8 mouse cellular contexts compared by ENCODE assay signal in genomic region chr15:37042559-37042958, GRCm38 (mm10). TPM values are rescaled to one million over a fixed set of nuclear protein-coding genes. Genes with fewer than 3 reads are reported as not detected.
DNase-seq lines count a peak whose midpoint lies in the region; ATAC-seq and TF ChIP-seq lines count a peak whose summit lies in the region.

No protein-coding gene starts in this region.

- no peak overlapping the region for H3K4me3 ChIP-seq in thymus, adult 2 months (ENCODE audit: control insufficient read depth, insufficient read depth, low read length)

- H3K27me3 ChIP-seq in thymus, adult 2 months (ENCODE audit: control insufficient read depth, insufficient read depth, low read length) = no peaks in the 10 kb centered on the region

- no peak for TF ChIP-seq CTCF in thymus, adult 2 months (IDR thresholded peaks at IDR 0.05; ENCODE audit: borderline replicate concordance, control insufficient read depth, extremely low read depth, insufficient read depth, low read length, poor library complexity)

- peak; percentile 83 for ATAC-seq in frontal cortex, adult (ENCODE audit: low TSS enrichment)

- peak; percentile 77 to 78 for DNase-seq in layer of hippocampus, adult 18-20 months (ENCODE audit: low spot score in 2 of 2)
- no peak for DNase-seq in layer of hippocampus, adult 9-10 months (ENCODE audit: low spot score)
- peak; percentile 85 for DNase-seq in layer of hippocampus, adult 9-11 months
- DNase-seq in right cerebral cortex, adult 2 months (ENCODE audit: low spot score in 2 of 2) = peak; percentile 75 to 80
- DNase-seq in testis, postnatal 14 days (ENCODE audit: low spot score) = no peak
- DNase-seq in thymus, adult 2 months = no peak
- DNase-seq in spleen, adult 12 weeks (ENCODE audit: low spot score) = no peak

- no peaks in the 10 kb centered on the region for H3K36me3 ChIP-seq in thymus, adult 2 months (ENCODE audit: control insufficient read depth, insufficient read depth, low read length)

- peaks cover 6% of the 10 kb centered on the region; the same call in 1 of the 2 replicates for H3K4me1 ChIP-seq in thymus, adult 2 months (replicated peaks; ENCODE audit: control insufficient read depth, insufficient read depth, low read length)

- no peak for TF ChIP-seq POLR2A in thymus, adult 2 months (IDR thresholded peaks at IDR 0.05; ENCODE audit: control insufficient read depth, extremely low read depth, insufficient read depth, low read length, poor library complexity)

- H3K27ac ChIP-seq in thymus, adult 2 months (ENCODE audit: control insufficient read depth, insufficient read depth, low read length) = no peak overlapping the region

- 75% methylated on average over 5 of the region's 5 CpGs for WGBS in thymus, adult 2 months

RNA-seq across cellular contexts. Expression of gene Zfp706, which starts 35.0 kb away (rescaled TPM):
- total RNA-seq in layer of hippocampus, adult 18-20 months (2021) = 100 to 1,000 TPM; 286 to 290 TPM
- 33.7 and 35.5 TPM in 2 replicates for polyA plus RNA-seq in thymus, adult 2 months (2012; rRNA removed)

Comparison
In these comparisons a context has a peak if more than half of its experiments do, and no peak if none do; other contexts are left out.
1. DNase-seq: peak in layer of hippocampus, adult 18-20 months (2 of 2), layer of hippocampus, adult 9-11 months (single experiment) and right cerebral cortex, adult 2 months (2 of 2); none in layer of hippocampus, adult 9-10 months (single experiment), testis, postnatal 14 days (single experiment), thymus, adult 2 months (single experiment) and spleen, adult 12 weeks (single experiment).